Mouse (Mus musculus): ENCODE results near the gene Cxcr6. TPM values are rescaled to one million over a fixed set of nuclear protein-coding genes. Genes with fewer than 3 reads are reported as not detected.

Cxcr6 gene
- polyA plus RNA-seq (2015; fragmentation: Nextera tagmentation; extraction: Ambion mirVana): 17.4 and 17.8 TPM in 2 replicates

DNA sequence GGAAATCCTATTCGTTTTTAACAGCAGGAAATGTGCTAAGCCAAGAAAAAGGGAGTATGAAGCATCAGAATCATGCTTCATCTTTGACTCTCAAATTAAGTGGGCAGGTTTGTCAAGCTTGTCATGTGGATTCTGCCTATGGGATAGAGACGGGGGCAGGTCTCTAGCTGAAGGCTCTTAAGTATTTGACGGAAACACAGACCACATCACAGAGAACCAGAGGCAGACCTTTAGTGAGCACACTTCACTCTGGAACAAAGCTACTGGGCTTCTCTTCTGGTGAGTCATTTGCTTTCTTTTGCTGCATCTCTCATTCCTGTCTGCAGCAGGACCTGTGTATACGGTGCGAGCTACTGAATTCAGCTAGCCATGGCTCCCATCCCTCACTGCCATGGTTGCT, at the start of gene Cxcr6:
Gene Cxcr6 (plus strand): TSS at position 209 of the 400 bp plus-strand sequence.
- DNase-seq (ENCODE audit: low spot score): peak; percentile 62

GRCm38 (mm10) chr9:123756752-123757151, 49.5 kb upstream of the Cxcr6 start:
- DNase-seq (ENCODE audit: low spot score): peak; percentile 97

GRCm38 (mm10) chr9:123757326-123757725, 48.9 kb upstream of the Cxcr6 start:
- peak; percentile 68 for DNase-seq (ENCODE audit: low spot score)

DNA sequence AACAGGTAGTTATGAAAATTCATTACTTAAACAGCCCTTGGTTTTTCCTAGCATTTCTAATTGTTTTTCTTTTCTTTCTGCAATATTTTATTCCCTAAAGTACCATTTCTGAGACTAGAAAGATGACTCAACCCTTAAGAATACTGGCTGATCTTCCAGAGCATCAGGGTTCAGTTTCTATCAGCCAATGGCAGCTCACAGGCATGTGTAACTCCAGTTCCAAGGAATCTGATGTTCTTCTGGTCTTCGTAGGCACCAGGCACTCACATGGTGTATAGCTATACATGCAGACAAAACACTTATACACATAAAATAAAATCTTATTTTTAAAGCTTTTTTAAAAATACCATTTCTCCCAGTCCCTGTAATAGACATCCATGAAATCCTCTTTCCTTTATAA, 48.1 kb upstream of the Cxcr6 start:
- no peak for DNase-seq (ENCODE audit: low spot score)

- DNase-seq (ENCODE audit: low spot score): peak; percentile 57
These were observed 47.6 kb upstream of the Cxcr6 start for GRCm38 (mm10) chr9:123758645-123759044.

DNA sequence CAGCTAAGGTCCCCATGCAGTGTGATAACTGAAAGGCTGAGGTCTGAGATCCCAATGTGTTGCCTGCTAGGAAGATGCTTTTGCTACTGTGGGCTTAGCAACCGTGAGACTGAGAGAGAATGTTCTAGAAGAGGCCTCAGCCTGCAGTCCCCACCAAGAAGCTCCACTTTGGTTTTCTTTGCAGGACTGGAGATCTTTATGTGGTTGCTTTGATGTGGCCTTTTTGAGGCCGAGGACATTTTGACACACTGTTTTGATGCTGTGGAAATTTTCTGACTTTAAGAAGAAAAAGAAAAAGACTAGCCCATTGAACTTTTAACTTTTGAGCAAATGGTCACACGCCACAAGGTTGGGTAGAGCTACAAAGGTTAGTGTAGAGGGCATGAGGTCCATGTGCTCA, 45.5 kb upstream of the Cxcr6 start:
- peak; percentile 49 for DNase-seq (ENCODE audit: low spot score)

DNA sequence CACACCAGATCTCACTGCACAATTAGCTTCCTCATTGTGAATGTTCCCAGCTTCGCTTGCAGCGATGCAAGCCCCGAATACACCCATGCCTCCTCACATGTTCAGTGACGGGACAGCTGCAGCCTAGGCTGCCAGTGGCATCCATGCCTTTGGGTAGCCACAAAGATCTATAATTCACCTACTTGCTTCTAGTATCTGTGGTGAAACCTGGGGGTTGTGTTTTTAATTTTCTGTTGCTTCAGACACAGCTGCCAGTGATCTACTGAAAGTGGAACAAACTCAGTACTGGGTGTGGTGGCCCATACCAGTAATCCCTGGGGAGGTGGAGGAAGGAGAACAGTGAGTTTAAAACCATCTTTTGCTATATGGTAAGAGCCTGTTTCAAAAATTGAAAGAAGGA, 43.4 kb upstream of the Cxcr6 start:
- peak; percentile 64 for DNase-seq (ENCODE audit: low spot score)

- DNase-seq (ENCODE audit: low spot score): peak; percentile 59
These were observed 42.5 kb upstream of the Cxcr6 start for GRCm38 (mm10) chr9:123763771-123764170.

DNA sequence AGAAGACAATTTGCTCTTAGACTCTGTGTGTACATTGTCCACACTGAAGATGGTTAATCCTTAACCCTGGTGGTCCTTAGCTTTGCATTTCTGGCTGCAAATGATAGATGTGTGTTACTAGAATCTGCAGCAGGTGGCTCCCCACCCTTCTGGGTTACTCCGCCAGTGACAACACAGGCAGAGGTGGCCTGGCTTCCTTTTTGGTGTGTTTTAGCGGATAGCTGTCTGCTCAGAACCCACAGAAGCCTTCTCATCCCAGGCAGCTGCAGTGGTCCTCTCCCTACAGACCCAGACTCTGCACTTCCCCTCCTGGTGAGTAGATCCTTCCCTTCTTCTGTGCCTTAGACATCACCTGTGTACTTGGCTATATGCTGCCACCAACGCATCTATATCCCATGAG, 39.3 kb upstream of the Cxcr6 start:
- DNase-seq (ENCODE audit: low spot score): peak; percentile 80

DNA sequence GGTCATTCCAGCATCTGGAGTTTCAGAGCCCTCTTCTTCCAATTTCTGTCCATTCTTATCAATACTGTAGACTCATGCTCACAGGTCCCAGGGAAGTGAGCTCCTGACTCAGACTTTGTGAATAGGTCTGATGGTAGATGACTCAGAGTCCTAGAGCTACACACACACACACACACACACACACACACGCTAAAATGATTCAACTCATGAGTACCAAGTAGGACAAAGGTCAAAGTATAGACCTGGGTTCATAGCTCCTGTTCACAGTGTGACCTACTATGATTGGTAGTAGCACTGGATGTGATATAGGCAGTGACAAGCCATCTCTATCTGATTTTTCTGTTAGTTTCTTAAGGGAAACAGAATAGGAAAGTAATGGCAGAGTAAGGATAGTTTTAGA, 37.8 kb upstream of the Cxcr6 start:
- peak; percentile 63 for DNase-seq (ENCODE audit: low spot score)

- DNase-seq (ENCODE audit: low spot score): peak; percentile 69
These were observed 36.7 kb upstream of the Cxcr6 start for GRCm38 (mm10) chr9:123769532-123769931.

DNA sequence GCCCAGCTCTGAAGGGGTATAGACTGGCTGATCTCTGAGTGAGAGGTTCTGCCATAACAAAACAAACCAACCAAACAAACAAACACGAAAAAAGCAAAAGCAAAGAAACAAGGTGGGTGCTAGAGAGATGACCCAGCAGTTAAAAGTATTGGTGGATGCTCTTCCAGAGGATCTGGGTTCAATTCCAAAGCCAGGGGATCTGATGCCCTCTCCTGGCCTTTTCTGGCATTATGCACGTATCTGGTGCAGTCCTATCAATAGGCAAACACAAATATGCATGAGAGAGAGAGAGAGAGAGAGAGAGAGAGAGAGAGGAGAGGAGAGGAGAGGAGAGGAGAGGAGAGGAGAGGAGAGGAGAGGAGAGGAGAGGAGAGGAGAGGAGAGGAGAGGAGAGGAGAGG, 33.0 kb upstream of the Cxcr6 start:
- DNase-seq (ENCODE audit: low spot score): peak; percentile 53

GRCm38 (mm10) chr9:123788855-123789529, 17.3 kb upstream of the Cxcr6 start:
- no peak for DNase-seq (ENCODE audit: low spot score)

DNA sequence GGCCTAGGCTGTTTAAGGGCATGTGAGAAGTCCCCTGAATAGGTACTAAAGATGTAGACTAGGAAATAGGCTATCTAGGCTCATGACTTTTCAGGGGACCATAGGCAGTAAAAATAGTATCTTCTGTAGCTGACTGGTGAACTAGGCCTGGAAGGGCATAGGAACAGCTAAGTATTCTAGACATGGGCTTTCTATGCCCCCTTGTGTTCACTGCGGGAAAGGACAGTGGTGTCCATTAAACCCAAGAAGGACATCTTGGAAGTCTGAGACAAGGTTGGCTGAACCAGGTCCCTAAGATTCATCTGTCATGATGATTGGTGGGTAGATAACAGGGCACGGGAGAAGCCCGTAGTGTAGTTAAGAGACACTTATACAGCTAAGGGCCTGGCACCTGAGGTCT, 10.1 kb upstream of the Cxcr6 start:
- peak; percentile 79 for DNase-seq (ENCODE audit: low spot score)

DNA sequence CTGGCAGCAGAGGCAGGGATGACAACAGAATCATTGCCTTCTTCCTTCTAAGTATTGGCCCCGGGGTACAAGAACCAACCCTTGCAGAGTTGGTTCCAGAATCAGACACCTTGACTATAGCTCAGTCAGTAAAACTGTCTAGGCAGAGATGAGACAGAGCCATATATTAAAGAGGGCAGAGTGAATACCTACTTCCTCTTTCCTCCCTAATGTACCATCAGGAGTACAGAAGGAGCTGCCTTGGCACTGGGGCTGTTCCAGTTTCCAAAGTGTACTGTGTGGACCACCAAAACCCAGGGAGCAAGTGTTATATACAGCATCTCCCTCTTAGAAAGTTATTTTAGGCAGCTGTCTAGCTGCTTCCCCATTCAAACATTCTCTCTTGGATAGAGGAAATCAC, 4.7 kb upstream of the Cxcr6 start:
- DNase-seq (ENCODE audit: low spot score): no peak

GRCm38 (mm10) chr9:123802421-123802820, 3.9 kb upstream of the Cxcr6 start:
- no peak for DNase-seq (ENCODE audit: low spot score)

DNA sequence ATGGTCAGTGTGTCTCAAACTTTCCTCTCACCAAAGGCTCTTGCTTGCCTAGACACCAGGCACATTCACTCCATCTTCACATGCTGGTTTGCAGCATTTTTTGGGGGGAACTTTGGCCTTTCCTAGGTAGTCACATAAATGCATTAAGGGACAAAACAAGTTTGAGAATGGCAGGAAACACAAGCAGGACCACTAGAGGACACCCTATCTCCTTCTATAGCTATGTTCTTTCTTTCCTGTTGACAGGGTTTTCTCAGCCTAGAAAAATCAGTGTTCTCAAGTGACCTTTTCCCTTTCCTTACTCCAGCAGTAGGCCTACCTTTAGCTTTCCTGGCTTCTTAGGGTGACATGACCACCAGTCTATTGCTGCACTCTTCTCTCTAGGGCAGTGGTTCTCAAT, 3.4 kb upstream of the Cxcr6 start:
- no peak for DNase-seq (ENCODE audit: low spot score)

- peak; percentile 23 for DNase-seq (ENCODE audit: low spot score)
These were observed 1.0 kb upstream of the Cxcr6 start for GRCm38 (mm10) chr9:123805241-123805640.

DNA sequence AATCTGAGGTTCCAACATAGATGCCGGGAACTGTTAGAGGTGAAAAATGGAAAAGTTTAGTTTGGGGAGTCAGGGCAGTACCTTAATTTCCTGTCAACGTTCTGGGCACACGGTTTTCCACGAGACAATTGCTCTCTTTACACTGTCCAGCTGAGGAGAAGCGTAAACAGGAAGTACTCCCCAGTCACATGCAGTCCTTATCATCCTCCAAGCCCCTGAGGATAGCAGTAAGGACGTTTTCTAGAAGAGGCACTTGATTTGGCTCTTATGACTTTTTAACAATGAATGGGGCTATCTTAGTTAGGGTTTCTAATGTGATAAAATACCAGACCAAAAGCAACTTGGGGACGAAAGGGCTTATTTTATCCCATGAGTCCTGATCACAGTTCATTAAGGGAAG, 2.3 kb downstream of the Cxcr6 start:
- DNase-seq (ENCODE audit: low spot score): no peak

DNA sequence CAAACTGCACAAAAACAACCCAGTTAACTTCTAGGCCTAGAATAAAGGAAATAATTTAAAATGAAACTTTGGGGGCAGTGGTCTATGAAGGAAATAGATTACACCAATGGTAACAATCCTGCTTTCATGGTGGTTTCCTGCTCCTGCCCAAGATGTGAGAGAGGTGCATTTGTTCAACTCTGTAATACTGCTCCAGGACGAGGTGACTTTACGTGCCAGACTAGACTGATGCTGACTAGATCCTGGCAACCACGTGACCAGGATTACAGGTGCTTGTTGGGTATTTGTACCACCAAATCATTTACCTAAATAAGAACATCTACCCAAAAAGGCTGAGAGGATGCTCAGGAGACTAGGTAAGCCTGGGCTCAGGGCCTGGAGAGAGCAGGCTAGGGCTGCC, 5.6 kb downstream of the Cxcr6 start:
- no peak for DNase-seq (ENCODE audit: low spot score)

- peak; percentile 12 for DNase-seq (ENCODE audit: low spot score)
These were observed 8.1 kb downstream of the Cxcr6 start for GRCm38 (mm10) chr9:123814326-123814725.

- no peak for DNase-seq (ENCODE audit: low spot score)
These were observed 8.5 kb downstream of the Cxcr6 start for GRCm38 (mm10) chr9:123814821-123815220.

DNA sequence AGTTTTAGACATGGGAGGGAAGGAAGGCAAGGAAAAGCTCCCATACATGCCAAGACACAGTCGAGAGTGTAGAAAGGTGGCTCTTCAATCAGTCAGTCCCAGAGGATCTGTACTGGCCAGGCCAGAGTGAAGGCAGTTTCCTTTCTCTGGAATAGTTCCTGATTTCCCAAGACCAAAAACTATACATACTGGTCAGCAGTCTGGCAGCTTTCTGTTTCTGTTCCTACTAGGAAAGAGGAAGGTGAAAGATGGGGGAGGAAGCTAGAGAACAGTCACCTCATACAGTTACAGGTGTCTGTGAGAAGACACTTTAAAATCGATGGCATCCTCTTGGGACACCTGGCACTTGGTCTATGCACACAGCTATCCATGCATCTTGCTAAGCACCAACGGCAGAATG, 9.2 kb downstream of the Cxcr6 start:
- DNase-seq (ENCODE audit: low spot score): no peak

DNA sequence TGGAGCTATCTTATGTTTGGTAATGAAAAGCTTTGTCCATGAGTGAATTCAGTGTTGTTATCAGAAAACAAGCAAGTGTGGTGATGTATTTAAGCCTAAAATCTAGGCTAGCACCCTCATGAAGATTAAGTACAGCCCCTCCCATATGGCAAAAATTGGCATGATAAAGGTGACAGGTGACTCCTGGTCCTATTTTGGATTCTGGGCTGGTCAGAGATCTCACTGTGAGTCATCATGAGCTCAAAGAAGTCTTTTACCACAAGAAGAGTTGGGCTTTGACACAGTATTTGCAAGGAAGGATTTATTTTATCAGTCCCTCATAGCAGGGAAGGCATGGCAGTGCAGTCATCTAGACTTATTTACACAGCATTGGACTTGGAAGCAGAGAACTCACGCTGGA, 9.7 kb downstream of the Cxcr6 start:
- no peak for DNase-seq (ENCODE audit: low spot score)
